Mouse (Mus musculus): ENCODE measurements at regions not wholly inside any gene's neighbourhood (a gene's known extent, or its start where the extent isn't known, plus 50 kb on each side); places are given as distances from the start of the nearest gene placed in this dataset.

GRCm38 (mm10) chr5:50145458-50146083 lies 86.8 kb upstream of the Adgra3 start:
- no peaks in the 10 kb centered on the region for H3K27me3 ChIP-seq (ENCODE audit: control insufficient read depth, insufficient read depth, low read length)
- H3K9ac ChIP-seq (ENCODE audit: low read depth, low read length), result no peak overlapping the region
- 54% methylated on average over 2 of the region's 2 CpGs for WGBS
- no peaks in the 10 kb centered on the region for H3K4me1 ChIP-seq (ENCODE audit: control insufficient read depth, insufficient read depth, low read length)
- DNase-seq, result no peak
- no peaks in the 10 kb centered on the region for H3K36me3 ChIP-seq (ENCODE audit: control insufficient read depth, insufficient read depth, low read length)
- intact Hi-C loops (cut with DNase I), result no loop called here
- H3K79me2 ChIP-seq (replicated peaks; ENCODE audit: control insufficient read depth, insufficient read depth, low read length), result no peaks in the 10 kb centered on the region
- TF ChIP-seq EP300 (IDR thresholded peaks at IDR 0.05; ENCODE audit: insufficient read depth, low read depth, low read length), result no peak
- no peak overlapping the region for H3K27ac ChIP-seq
- no peak overlapping the region for H3K4me3 ChIP-seq

DNA sequence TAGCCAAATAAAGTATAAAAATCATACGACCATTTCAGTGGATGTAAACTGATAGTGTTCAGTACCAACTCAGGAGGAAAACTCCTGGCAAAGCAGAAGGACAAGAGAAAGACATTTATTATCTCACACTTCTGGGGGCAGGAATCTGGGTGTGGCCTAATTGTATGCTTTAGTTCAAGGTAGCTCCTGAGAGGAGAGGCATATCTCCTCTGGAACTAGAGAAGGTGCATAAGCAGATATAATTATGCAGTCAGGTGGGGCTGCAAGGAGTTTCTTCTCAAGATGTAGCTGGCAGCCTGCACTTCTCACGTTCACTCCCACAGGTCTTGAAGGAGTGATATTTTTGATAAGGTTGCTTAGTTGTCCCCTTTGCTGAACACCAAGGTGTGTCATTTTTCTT lies 71.4 kb upstream of the Adgra3 start:
- no peak overlapping the region for H3K27ac ChIP-seq
- no peak overlapping the region for H3K4me3 ChIP-seq
- H3K36me3 ChIP-seq (ENCODE audit: control insufficient read depth, insufficient read depth, low read length), result no peaks in the 10 kb centered on the region
- DNase-seq, result no peak
- no peaks in the 10 kb centered on the region for H3K4me1 ChIP-seq (ENCODE audit: control insufficient read depth, insufficient read depth, low read length)
- no peaks in the 10 kb centered on the region for H3K27me3 ChIP-seq (ENCODE audit: control insufficient read depth, insufficient read depth, low read length)
- 56% methylated on average over 2 of the region's 2 CpGs for WGBS
- TF ChIP-seq POLR2A (IDR thresholded peaks at IDR 0.05; ENCODE audit: insufficient read depth, low read depth, low read length) (no peak), EP300 (IDR thresholded peaks at IDR 0.05; ENCODE audit: insufficient read depth, low read depth, low read length) (no peak)
- intact Hi-C loops (cut with DNase I), result no loop called here
- no peaks in the 10 kb centered on the region for H3K79me2 ChIP-seq (replicated peaks; ENCODE audit: control insufficient read depth, insufficient read depth, low read length)
- H3K9ac ChIP-seq (ENCODE audit: low read depth, low read length), result no peak overlapping the region

GRCm38 (mm10) chr5:50128972-50129371 lies 70.2 kb upstream of the Adgra3 start:
- no peaks in the 10 kb centered on the region for H3K79me2 ChIP-seq (replicated peaks; ENCODE audit: control insufficient read depth, insufficient read depth, low read length)
- H3K4me3 ChIP-seq, result no peak overlapping the region
- no peak overlapping the region for H3K27ac ChIP-seq
- no peaks in the 10 kb centered on the region for H3K36me3 ChIP-seq (ENCODE audit: control insufficient read depth, insufficient read depth, low read length)
- no peaks in the 10 kb centered on the region for H3K27me3 ChIP-seq (ENCODE audit: control insufficient read depth, insufficient read depth, low read length)
- TF ChIP-seq CTCF (IDR thresholded peaks at IDR 0.05) (no peak), POLR2A (IDR thresholded peaks at IDR 0.05; ENCODE audit: insufficient read depth, low read depth, low read length) (no peak), EP300 (IDR thresholded peaks at IDR 0.05; ENCODE audit: insufficient read depth, low read depth, low read length) (no peak)
- H3K4me1 ChIP-seq (ENCODE audit: control insufficient read depth, insufficient read depth, low read length), result no peaks in the 10 kb centered on the region
- no peak for DNase-seq
- H3K9ac ChIP-seq (ENCODE audit: low read depth, low read length), result no peak overlapping the region
- intact Hi-C loops (cut with DNase I), result no loop called here
- 81% methylated on average over 3 of the region's 3 CpGs for WGBS

DNA sequence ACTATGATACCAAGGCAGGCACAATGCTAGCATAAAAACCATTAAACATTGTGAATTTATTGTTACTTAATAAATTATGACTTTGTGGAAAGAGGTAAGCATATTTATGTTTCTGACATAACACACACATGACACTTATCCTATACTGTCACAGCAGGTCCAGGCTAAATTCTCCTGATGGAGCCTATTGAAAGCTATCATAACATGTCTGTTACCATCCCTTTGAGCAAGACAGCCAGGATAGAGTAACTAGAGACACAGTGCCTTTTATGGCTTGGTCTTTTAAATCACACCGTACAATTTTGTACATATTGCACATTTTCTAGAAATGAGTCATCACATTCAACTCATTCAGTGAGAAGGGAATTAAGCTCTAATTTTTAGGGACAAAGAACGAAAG lies 67.8 kb upstream of the Adgra3 start:
- intact Hi-C loops (cut with DNase I), result no loop called here
- TF ChIP-seq POLR2A (IDR thresholded peaks at IDR 0.05; ENCODE audit: insufficient read depth, low read depth, low read length), result no peak
- no peak for TF ChIP-seq CTCF (IDR thresholded peaks at IDR 0.05)
- TF ChIP-seq EP300 (IDR thresholded peaks at IDR 0.05; ENCODE audit: insufficient read depth, low read depth, low read length), result no peak
- no peaks in the 10 kb centered on the region for H3K79me2 ChIP-seq (replicated peaks; ENCODE audit: control insufficient read depth, insufficient read depth, low read length)
- 76% methylated on average over 2 of the region's 2 CpGs for WGBS
- H3K27ac ChIP-seq, result no peak overlapping the region
- no peaks in the 10 kb centered on the region for H3K4me1 ChIP-seq (ENCODE audit: control insufficient read depth, insufficient read depth, low read length)
- H3K4me3 ChIP-seq, result no peak overlapping the region
- H3K9ac ChIP-seq (ENCODE audit: low read depth, low read length), result no peak overlapping the region
- no peak for DNase-seq
- H3K27me3 ChIP-seq (ENCODE audit: control insufficient read depth, insufficient read depth, low read length), result no peaks in the 10 kb centered on the region
- no peaks in the 10 kb centered on the region for H3K36me3 ChIP-seq (ENCODE audit: control insufficient read depth, insufficient read depth, low read length)

DNA sequence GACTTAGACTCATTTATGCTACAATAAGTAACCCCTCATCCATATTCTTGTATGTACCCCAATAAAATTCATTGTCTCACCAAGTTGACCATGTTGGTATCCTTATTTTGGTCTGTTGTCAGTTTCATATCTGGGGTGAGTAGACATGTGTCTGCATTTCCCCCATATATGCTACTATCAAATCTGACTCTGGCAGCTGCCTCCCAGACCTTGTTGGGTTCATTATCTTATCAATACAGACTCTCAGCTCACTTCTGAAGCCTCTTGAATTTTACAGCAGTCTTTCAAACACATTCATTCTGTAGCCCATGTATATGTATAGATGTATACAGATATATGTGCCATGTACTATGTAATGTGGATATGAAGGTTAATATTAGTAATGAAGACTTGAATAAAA lies 67.4 kb upstream of the Adgra3 start:
- TF ChIP-seq EP300 (IDR thresholded peaks at IDR 0.05; ENCODE audit: insufficient read depth, low read depth, low read length) (no peak), POLR2A (IDR thresholded peaks at IDR 0.05; ENCODE audit: insufficient read depth, low read depth, low read length) (no peak), CTCF (IDR thresholded peaks at IDR 0.05) (no peak)
- Histone ChIP-seq H3K27ac (no peak overlapping the region), H3K4me3 (no peak overlapping the region), H3K4me1 (ENCODE audit: control insufficient read depth, insufficient read depth, low read length) (no peaks in the 10 kb centered on the region), H3K79me2 (replicated peaks; ENCODE audit: control insufficient read depth, insufficient read depth, low read length) (no peaks in the 10 kb centered on the region), H3K36me3 (ENCODE audit: control insufficient read depth, insufficient read depth, low read length) (no peaks in the 10 kb centered on the region), H3K9ac (ENCODE audit: low read depth, low read length) (no peak overlapping the region), H3K27me3 (ENCODE audit: control insufficient read depth, insufficient read depth, low read length) (no peaks in the 10 kb centered on the region)
- DNase-seq, result no peak
- intact Hi-C loops (cut with DNase I), result no loop called here

GRCm38 (mm10) chr5:50125676-50126075 lies 66.9 kb upstream of the Adgra3 start:
- Histone ChIP-seq H3K4me3 (no peak overlapping the region), H3K27me3 (ENCODE audit: control insufficient read depth, insufficient read depth, low read length) (no peaks in the 10 kb centered on the region), H3K9ac (ENCODE audit: low read depth, low read length) (no peak overlapping the region), H3K4me1 (ENCODE audit: control insufficient read depth, insufficient read depth, low read length) (no peaks in the 10 kb centered on the region), H3K36me3 (ENCODE audit: control insufficient read depth, insufficient read depth, low read length) (no peaks in the 10 kb centered on the region), H3K79me2 (replicated peaks; ENCODE audit: control insufficient read depth, insufficient read depth, low read length) (no peaks in the 10 kb centered on the region), H3K27ac (no peak overlapping the region)
- intact Hi-C loops (cut with DNase I), result no loop called here
- TF ChIP-seq EP300 (IDR thresholded peaks at IDR 0.05; ENCODE audit: insufficient read depth, low read depth, low read length) (no peak), POLR2A (IDR thresholded peaks at IDR 0.05; ENCODE audit: insufficient read depth, low read depth, low read length) (no peak), CTCF (IDR thresholded peaks at IDR 0.05) (no peak)
- 76% methylated on average over 2 of the region's 2 CpGs for WGBS
- no peak for DNase-seq
